Mouse (Mus musculus): ENCODE results near the gene Nr2c1. TPM values are rescaled to one million over a fixed set of nuclear protein-coding genes. Genes with fewer than 3 reads are reported as not detected.
A peak's percentile ranks its signal among the peaks of the same experiment; 100 is the strongest.

The Nr2c1 gene
- 6.4 and 7.4 TPM in 2 replicates for polyA plus RNA-seq (2014; fragmentation: Nextera tagmentation; extraction: Ambion mirVana)

- DNase-seq (ENCODE audit: low spot score) (peak; percentile 84), ATAC-seq (replicated peaks; ENCODE audit: low FRiP score) (peak; percentile 85)
- Histone ChIP-seq H3K27ac (ENCODE audit: low read depth, low read length) (peak within 1 kb of the TSS; percentile 92), H3K9me3 (ENCODE audit: control insufficient read depth, low read length) (no peaks in the 10 kb centered on the region), H3K27me3 (replicated peaks; ENCODE audit: control insufficient read depth, insufficient read depth, low read length) (no peaks in the 10 kb centered on the region), H3K4me1 (replicated peaks; ENCODE audit: control insufficient read depth, insufficient read depth, low read length) (peaks cover 7% of the 10 kb centered on the region), H3K9ac (ENCODE audit: low read depth, low read length) (peak within 1 kb of the TSS; percentile 95), H3K4me3 (ENCODE audit: low read depth, low read length) (peak within 1 kb of the TSS; percentile 90), H3K4me2 (peak within 1 kb of the TSS; percentile 71), H3K36me3 (ENCODE audit: control insufficient read depth, insufficient read depth, low read length) (no peaks in the 10 kb centered on the region)
- WGBS: under 1% methylated on average over 63 of the region's 64 CpGs
Measured at GRCm38 (mm10) chr10:94147756-94148531, at the start of gene Nr2c1. Gene Nr2c1, plus strand, starts transcription at chr10:94148023.

GRCm38 (mm10) chr10:94098100-94098499, 49.7 kb upstream of the Nr2c1 start:
- H3K36me3 ChIP-seq (ENCODE audit: control insufficient read depth, insufficient read depth, low read length): peaks cover 4% of the 10 kb centered on the region; the same call in 1 of the 2 replicates
- WGBS: 75% methylated on average over 3 of the region's 3 CpGs
- H3K9me3 ChIP-seq (ENCODE audit: control insufficient read depth, low read length): no peaks in the 10 kb centered on the region
- H3K9ac ChIP-seq (ENCODE audit: low read depth, low read length): no peak overlapping the region
- H3K27me3 ChIP-seq (replicated peaks; ENCODE audit: control insufficient read depth, insufficient read depth, low read length): no peaks in the 10 kb centered on the region
- no peak overlapping the region for H3K4me3 ChIP-seq (ENCODE audit: low read depth, low read length)
- DNase-seq (ENCODE audit: low spot score) (no peak), ATAC-seq (replicated peaks; ENCODE audit: low FRiP score) (no peak)
- H3K4me2 ChIP-seq: no peak overlapping the region
- H3K4me1 ChIP-seq (replicated peaks; ENCODE audit: control insufficient read depth, insufficient read depth, low read length): peaks cover 8% of the 10 kb centered on the region
- no peak overlapping the region for H3K27ac ChIP-seq (ENCODE audit: low read depth, low read length)

GRCm38 (mm10) chr10:94105498-94105897, 42.3 kb upstream of the Nr2c1 start:
- H3K9ac ChIP-seq (ENCODE audit: low read depth, low read length): no peak overlapping the region
- 88% methylated on average over 10 of the region's 10 CpGs for WGBS

GRCm38 (mm10) chr10:94107168-94107567, 40.7 kb upstream of the Nr2c1 start:
- Histone ChIP-seq H3K36me3 (ENCODE audit: control insufficient read depth, insufficient read depth, low read length) (peaks cover 3% of the 10 kb centered on the region; the same call in 1 of the 2 replicates), H3K4me3 (ENCODE audit: low read depth, low read length) (no peak overlapping the region), H3K27ac (ENCODE audit: low read depth, low read length) (no peak overlapping the region), H3K4me2 (no peak overlapping the region), H3K9me3 (ENCODE audit: control insufficient read depth, low read length) (no peaks in the 10 kb centered on the region), H3K27me3 (replicated peaks; ENCODE audit: control insufficient read depth, insufficient read depth, low read length) (no peaks in the 10 kb centered on the region), H3K9ac (ENCODE audit: low read depth, low read length) (no peak overlapping the region), H3K4me1 (replicated peaks; ENCODE audit: control insufficient read depth, insufficient read depth, low read length) (peaks cover 3% of the 10 kb centered on the region; the same call in 1 of the 2 replicates)
- DNase-seq (ENCODE audit: low spot score) (no peak), ATAC-seq (replicated peaks; ENCODE audit: low FRiP score) (no peak)
- WGBS: 44% methylated on average over 4 of the region's 4 CpGs

More at GRCm38 (mm10) chr10:94105498-94105897, 42.3 kb upstream of the Nr2c1 start:
- no peak overlapping the region for H3K4me2 ChIP-seq
- DNase-seq (ENCODE audit: low spot score) (no peak), ATAC-seq (replicated peaks; ENCODE audit: low FRiP score) (no peak)
- H3K4me3 ChIP-seq (ENCODE audit: low read depth, low read length): no peak overlapping the region
- no peaks in the 10 kb centered on the region for H3K27me3 ChIP-seq (replicated peaks; ENCODE audit: control insufficient read depth, insufficient read depth, low read length)
- H3K36me3 ChIP-seq (ENCODE audit: control insufficient read depth, insufficient read depth, low read length): peaks cover 3% of the 10 kb centered on the region; the same call in 1 of the 2 replicates
- H3K9me3 ChIP-seq (ENCODE audit: control insufficient read depth, low read length): no peaks in the 10 kb centered on the region
- H3K27ac ChIP-seq (ENCODE audit: low read depth, low read length): no peak overlapping the region
- peaks cover 3% of the 10 kb centered on the region; the same call in 1 of the 2 replicates for H3K4me1 ChIP-seq (replicated peaks; ENCODE audit: control insufficient read depth, insufficient read depth, low read length)

GRCm38 (mm10) chr10:94107607-94108006, 40.2 kb upstream of the Nr2c1 start:
- no peak for ATAC-seq (replicated peaks; ENCODE audit: low FRiP score)
- Histone ChIP-seq H3K9me3 (ENCODE audit: control insufficient read depth, low read length) (no peaks in the 10 kb centered on the region), H3K4me2 (no peak overlapping the region), H3K4me1 (replicated peaks; ENCODE audit: control insufficient read depth, insufficient read depth, low read length) (peaks cover 3% of the 10 kb centered on the region; the same call in 1 of the 2 replicates), H3K4me3 (ENCODE audit: low read depth, low read length) (no peak overlapping the region), H3K27ac (ENCODE audit: low read depth, low read length) (no peak overlapping the region), H3K9ac (ENCODE audit: low read depth, low read length) (no peak overlapping the region), H3K36me3 (ENCODE audit: control insufficient read depth, insufficient read depth, low read length) (peaks cover 3% of the 10 kb centered on the region; the same call in 1 of the 2 replicates), H3K27me3 (replicated peaks; ENCODE audit: control insufficient read depth, insufficient read depth, low read length) (no peaks in the 10 kb centered on the region)
- 89% methylated on average over 7 of the region's 7 CpGs for WGBS
- no peak for DNase-seq (ENCODE audit: low spot score)

GRCm38 (mm10) chr10:94108791-94109190, 39.0 kb upstream of the Nr2c1 start:
- no peak overlapping the region for H3K4me2 ChIP-seq
- H3K9ac ChIP-seq (ENCODE audit: low read depth, low read length): no peak overlapping the region
- H3K9me3 ChIP-seq (ENCODE audit: control insufficient read depth, low read length): no peaks in the 10 kb centered on the region
- H3K4me3 ChIP-seq (ENCODE audit: low read depth, low read length): no peak overlapping the region
- no peak for ATAC-seq (replicated peaks; ENCODE audit: low FRiP score)
- 81% methylated on average over 6 of the region's 6 CpGs for WGBS
- H3K4me1 ChIP-seq (replicated peaks; ENCODE audit: control insufficient read depth, insufficient read depth, low read length): peaks cover 3% of the 10 kb centered on the region; the same call in 1 of the 2 replicates
- no peak overlapping the region for H3K27ac ChIP-seq (ENCODE audit: low read depth, low read length)
- no peaks in the 10 kb centered on the region for H3K27me3 ChIP-seq (replicated peaks; ENCODE audit: control insufficient read depth, insufficient read depth, low read length)
- peaks cover 3% of the 10 kb centered on the region; the same call in 1 of the 2 replicates for H3K36me3 ChIP-seq (ENCODE audit: control insufficient read depth, insufficient read depth, low read length)
- no peak for DNase-seq (ENCODE audit: low spot score)

- H3K4me2 ChIP-seq: no peak overlapping the region
- H3K36me3 ChIP-seq (ENCODE audit: control insufficient read depth, insufficient read depth, low read length): peaks cover 1% of the 10 kb centered on the region; the same call in 1 of the 2 replicates
- no peak overlapping the region for H3K27ac ChIP-seq (ENCODE audit: low read depth, low read length)
- DNase-seq (ENCODE audit: low spot score) (no peak), ATAC-seq (replicated peaks; ENCODE audit: low FRiP score) (no peak)
- H3K9ac ChIP-seq (ENCODE audit: low read depth, low read length): no peak overlapping the region
- 84% methylated on average over 9 of the region's 9 CpGs for WGBS
- H3K4me1 ChIP-seq (replicated peaks; ENCODE audit: control insufficient read depth, insufficient read depth, low read length): peaks cover 10% of the 10 kb centered on the region
- H3K9me3 ChIP-seq (ENCODE audit: control insufficient read depth, low read length): no peaks in the 10 kb centered on the region
- H3K4me3 ChIP-seq (ENCODE audit: low read depth, low read length): no peak overlapping the region
- H3K27me3 ChIP-seq (replicated peaks; ENCODE audit: control insufficient read depth, insufficient read depth, low read length): no peaks in the 10 kb centered on the region
Measured at GRCm38 (mm10) chr10:94110834-94111754, 36.7 kb upstream of the Nr2c1 start.

- WGBS: 79% methylated on average over 3 of the region's 3 CpGs
- no peak for ATAC-seq (replicated peaks; ENCODE audit: low FRiP score)
- no peaks in the 10 kb centered on the region for H3K27me3 ChIP-seq (replicated peaks; ENCODE audit: control insufficient read depth, insufficient read depth, low read length)
- H3K4me3 ChIP-seq (ENCODE audit: low read depth, low read length): no peak overlapping the region
- H3K9ac ChIP-seq (ENCODE audit: low read depth, low read length): no peak overlapping the region
- DNase-seq (ENCODE audit: low spot score): no peak
- no peak overlapping the region for H3K27ac ChIP-seq (ENCODE audit: low read depth, low read length)
- no peak overlapping the region for H3K4me2 ChIP-seq
- no peaks in the 10 kb centered on the region for H3K9me3 ChIP-seq (ENCODE audit: control insufficient read depth, low read length)
- H3K4me1 ChIP-seq (replicated peaks; ENCODE audit: control insufficient read depth, insufficient read depth, low read length): peaks cover 10% of the 10 kb centered on the region
- H3K36me3 ChIP-seq (ENCODE audit: control insufficient read depth, insufficient read depth, low read length): no peaks in the 10 kb centered on the region; the same call in 1 of the 2 replicates
Measured at GRCm38 (mm10) chr10:94112207-94112606, 35.6 kb upstream of the Nr2c1 start.

Measured in liver, embryonic 11.5 days (tissue).